8 mouse cellular contexts compared by ENCODE assay signal in the genomic region with DNA sequence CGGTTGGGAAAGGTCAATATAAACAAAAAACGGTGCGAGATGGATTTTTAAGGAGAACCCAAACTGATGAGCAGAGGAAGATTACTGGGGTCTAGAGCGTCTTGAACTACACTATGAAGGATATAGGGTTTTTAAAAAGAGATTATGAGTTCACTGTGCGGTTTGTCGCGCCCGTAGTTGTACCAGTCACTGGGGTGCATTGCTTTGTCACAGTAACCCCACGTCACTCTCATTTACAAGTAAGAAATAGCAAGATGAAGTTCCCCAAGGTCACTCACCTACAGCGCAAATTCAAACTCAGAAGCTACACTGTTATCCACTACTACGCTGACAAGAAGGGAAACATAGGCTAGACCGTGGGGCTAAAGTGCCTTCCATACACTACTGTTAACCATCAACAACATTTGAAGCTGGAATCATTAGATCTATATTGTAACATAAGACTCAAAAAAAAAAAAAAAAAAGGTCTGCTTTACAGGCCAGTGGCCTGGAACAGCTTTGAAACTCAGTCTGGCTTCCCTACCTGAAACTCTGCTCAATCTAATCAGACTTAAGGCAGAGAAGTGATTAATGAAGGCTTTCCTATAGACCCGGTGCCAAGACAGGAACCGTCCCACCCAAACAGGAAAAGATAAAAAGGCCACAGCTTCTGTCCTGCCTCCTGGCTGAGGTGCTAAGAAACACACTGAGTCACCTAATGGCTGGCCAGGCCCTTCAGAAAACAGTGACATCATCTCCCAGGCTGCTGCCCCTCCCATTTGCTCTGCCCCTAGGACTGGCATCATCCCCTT. TPM values are rescaled to one million over a fixed set of nuclear protein-coding genes. Genes with fewer than 3 reads are reported as not detected.
DNase-seq lines count a peak whose midpoint lies in the region; ATAC-seq and TF ChIP-seq lines count a peak whose summit lies in the region.

No protein-coding gene starts in this region.

- peaks cover 33% of the 10 kb centered on the region for H3K79me2 ChIP-seq in MEL (ENCODE audit: control insufficient read depth, insufficient read depth, low read length, poor library complexity)

- peaks cover 13 to 37% of the 10 kb centered on the region in 2 experiments for H3K4me1 ChIP-seq in MEL (ENCODE audit: control insufficient read depth in 1 of 2, insufficient read depth in 2 of 2, low read length in 2 of 2)
- peaks cover 13% of the 10 kb centered on the region for H3K4me1 ChIP-seq in cortical plate, adult 2 months (ENCODE audit: control insufficient read depth, insufficient read depth, low read length)
- H3K4me1 ChIP-seq in heart, embryonic 14.5 days (ENCODE audit: control insufficient read depth in 2 of 2, insufficient read depth in 2 of 2, low read length in 2 of 2): peaks cover 10 to 26% of the 10 kb centered on the region in 2 experiments
- H3K4me1 ChIP-seq in kidney, postnatal 0 days (replicated peaks; ENCODE audit: insufficient read depth, low read length): peaks cover 5% of the 10 kb centered on the region; the same call in 1 of the 2 replicates

- H3K9me3 ChIP-seq in MEL (replicated peaks; ENCODE audit: insufficient read depth, low read length): no peaks in the 10 kb centered on the region
- H3K9me3 ChIP-seq in heart, embryonic 14.5 days (ENCODE audit: control insufficient read depth, low read length): no peaks in the 10 kb centered on the region
- H3K9me3 ChIP-seq in kidney, postnatal 0 days (replicated peaks; ENCODE audit: low read length): no peaks in the 10 kb centered on the region

- H3K4me2 ChIP-seq in heart, embryonic 14.5 days (ENCODE audit: low read length): peak overlapping the region; percentile 72
- peak overlapping the region; percentile 63 for H3K4me2 ChIP-seq in kidney, postnatal 0 days (ENCODE audit: low read length)

- TF ChIP-seq EP300 in MEL (IDR thresholded peaks at IDR 0.05; ENCODE audit: low read depth in 1 of 2, low read length in 2 of 2): peak; percentile 97 to 98

- peak; percentile 69 for DNase-seq in 3134 (ENCODE audit: extremely low read depth, insufficient read length, low spot score)
- peak; percentile 94 for DNase-seq in MEL (ENCODE audit: low read depth, low spot score)
- DNase-seq in kidney, postnatal 0 days (ENCODE audit: low spot score): peak; percentile 65
- peak; percentile 70 to 84 for DNase-seq in lung, postnatal 4 days
- peak; percentile 9 for DNase-seq in thymus, postnatal 25 days
- DNase-seq in layer of hippocampus, postnatal 25 days (ENCODE audit: extremely low spot score in 1 of 2, low spot score in 1 of 2): no peak

- TF ChIP-seq RAD21 in MEL (IDR thresholded peaks at IDR 0.05; ENCODE audit: low read depth, low read length): no peak

- H3K27ac ChIP-seq in MEL (ENCODE audit: control insufficient read depth, low read depth, low read length): peak overlapping the region; percentile 91
- peak overlapping the region; percentile 20; the same call in 1 of the 2 replicates for H3K27ac ChIP-seq in cortical plate, adult 2 months (ENCODE audit: insufficient read depth, low read length)
- peak overlapping the region; percentile 88 to 89 for H3K27ac ChIP-seq in heart, embryonic 14.5 days (replicated peaks in 1 of 2; ENCODE audit: control insufficient read depth in 1 of 2, insufficient read depth in 1 of 2, low read depth in 2 of 2, low read length in 2 of 2)
- peak overlapping the region; percentile 100 for H3K27ac ChIP-seq in kidney, postnatal 0 days

- H3K9ac ChIP-seq in MEL (ENCODE audit: control insufficient read depth, low read depth, low read length, poor library complexity, severe bottlenecking): peak overlapping the region; percentile 78
- peak overlapping the region; percentile 69 for H3K9ac ChIP-seq in heart, embryonic 14.5 days (ENCODE audit: low read length)
- peak overlapping the region; percentile 39; the same call in 1 of the 2 replicates for H3K9ac ChIP-seq in kidney, postnatal 0 days (ENCODE audit: low read depth, low read length)

- peak overlapping the region; percentile 44 to 79 for H3K4me3 ChIP-seq in MEL (ENCODE audit: control insufficient read depth in 1 of 2, insufficient read depth in 1 of 2, low read depth in 2 of 2, low read length in 2 of 2)
- peak overlapping the region; percentile 49 for H3K4me3 ChIP-seq in cortical plate, adult 2 months (ENCODE audit: insufficient read depth, low read length)
- H3K4me3 ChIP-seq in heart, embryonic 14.5 days (ENCODE audit: control insufficient read depth in 1 of 2, insufficient read depth in 1 of 2, low read depth in 1 of 2, low read length in 2 of 2): peak overlapping the region; percentile 20 to 89; a peak in 3 of 4 replicates
- H3K4me3 ChIP-seq in kidney, postnatal 0 days (replicated peaks; ENCODE audit: low read depth, low read length): peak overlapping the region; percentile 86

- peaks cover 4 to 37% of the 10 kb centered on the region in 2 experiments for H3K36me3 ChIP-seq in MEL (ENCODE audit: control insufficient read depth in 1 of 2, insufficient read depth in 2 of 2, low read length in 2 of 2)
- no peaks in the 10 kb centered on the region for H3K36me3 ChIP-seq in heart, embryonic 14.5 days (ENCODE audit: control insufficient read depth, insufficient read depth, low read length)
- H3K36me3 ChIP-seq in kidney, postnatal 0 days (ENCODE audit: insufficient read depth, low read length): no peaks in the 10 kb centered on the region; the same call in 1 of the 2 replicates

- WGBS in heart, embryonic 14.5 days: 32% methylated on average over 14 of the region's 14 CpGs
- 31% methylated on average over 14 of the region's 14 CpGs for WGBS in kidney, postnatal 0 days

- no peak; a peak in 1 of 4 replicates for TF ChIP-seq POLR2A in MEL (IDR thresholded peaks at IDR 0.05; ENCODE audit: control insufficient read depth in 1 of 2, insufficient read depth in 1 of 2, low read depth in 1 of 2, low read length in 2 of 2, poor library complexity in 1 of 2)
- no peak for TF ChIP-seq POLR2A in cortical plate, adult 2 months (IDR thresholded peaks at IDR 0.05; ENCODE audit: extremely low read depth, insufficient read depth, low read length)

- no peak; the same call in 1 of the 2 replicates for ATAC-seq in heart, embryonic 14.5 days (ENCODE audit: insufficient number of reproducible peaks, insufficient read depth, low FRiP score, low read depth)
- ATAC-seq in kidney, postnatal 0 days (replicated peaks; ENCODE audit: low FRiP score, low read depth): no peak

- H3K27me3 ChIP-seq in MEL (ENCODE audit: control insufficient read depth in 1 of 2, insufficient read depth in 2 of 2, low read length in 2 of 2): no peaks in the 10 kb centered on the region
- no peaks in the 10 kb centered on the region for H3K27me3 ChIP-seq in heart, embryonic 14.5 days (ENCODE audit: control insufficient read depth, insufficient read depth, low read length)
- no peaks in the 10 kb centered on the region for H3K27me3 ChIP-seq in kidney, postnatal 0 days (ENCODE audit: insufficient read depth, low read length)

- no peak for TF ChIP-seq CTCF in MEL (IDR thresholded peaks at IDR 0.05 in 2 of 3, conservative IDR thresholded peaks at IDR 0.05 in 1 of 3; ENCODE audit: control insufficient read depth in 1 of 3, insufficient read depth in 1 of 3, low read depth in 2 of 3, low read length in 3 of 3, poor library complexity in 1 of 3, severe bottlenecking in 1 of 3)
- no peak for TF ChIP-seq CTCF in cortical plate, adult 2 months (IDR thresholded peaks at IDR 0.05; ENCODE audit: extremely low read depth, insufficient read depth, low read length)
- TF ChIP-seq CTCF in kidney, postnatal 0 days (IDR thresholded peaks at IDR 0.05; ENCODE audit: low read depth): peak; percentile 34

TF ChIP-seq in MEL, 35 proteins besides CTCF, POLR2A, EP300 and RAD21 (continues in another document):
- TF ChIP-seq SMC3 (IDR thresholded peaks at IDR 0.05; ENCODE audit: low read depth, low read length) (no peak), JUND (IDR thresholded peaks at IDR 0.05; ENCODE audit: low read depth, low read length) (peak; percentile 81; the same call in 1 of the 2 replicates), ZNF384 (IDR thresholded peaks at IDR 0.05; ENCODE audit: low read depth, low read length) (peak; percentile 97), MAFK (IDR thresholded peaks at IDR 0.05; ENCODE audit: borderline replicate concordance, low read depth, low read length) (peak; percentile 82; the same call in 1 of the 2 replicates), SIN3A (IDR thresholded peaks at IDR 0.05; ENCODE audit: low read length) (peak; percentile 97), NRF1 (IDR thresholded peaks at IDR 0.05; ENCODE audit: insufficient read depth, low read depth, low read length, poor library complexity, severe bottlenecking) (no peak), KAT2A (conservative IDR thresholded peaks at IDR 0.05; ENCODE audit: low read depth, low read length) (no peak), BHLHE40 (IDR thresholded peaks at IDR 0.05; ENCODE audit: borderline replicate concordance, low read depth, low read length) (peak; percentile 63; the same call in 1 of the 2 replicates), CHD2 (IDR thresholded peaks at IDR 0.05; ENCODE audit: low read length) (no peak; the same call in 1 of the 2 replicates)

RNA-seq across cellular contexts. Expression of gene Ndel1, which starts 17.9 kb away (rescaled TPM):
- total RNA-seq in MEL (2012; rRNA removed): 59.6 and 70.7 TPM in 2 replicates
- polyA plus RNA-seq in MEL (2012; ENCODE audit: insufficient read depth in 1 of 2, insufficient read length in 2 of 2, low read depth in 1 of 2, low replicate concordance in 2 of 2, missing spikeins in 1 of 2): 10 to 100 TPM; 55.0 to 61.2 TPM
- 102 and 103 TPM in 2 replicates for polyA plus RNA-seq in cortical plate, adult 2 months (2012; rRNA removed)
- 61.8 and 63.2 TPM in 2 replicates for polyA plus RNA-seq in heart, embryonic 14.5 days (2014; fragmentation: Nextera tagmentation; extraction: Ambion mirVana)
- 86.1 and 90.9 TPM in 2 replicates for polyA plus RNA-seq in kidney, postnatal 0 days (2015; fragmentation: Nextera tagmentation; extraction: Ambion mirVana)
- 10 to 100 TPM; 88.5 to 90.3 TPM for total RNA-seq in layer of hippocampus, postnatal 25 days (2021)

RNA-seq across cellular contexts. Expression of gene Rnf222, which starts 34.5 kb away (rescaled TPM):
- 0.23 TPM in 2 replicates for total RNA-seq in MEL (2012; rRNA removed)
- polyA plus RNA-seq in MEL (2012; ENCODE audit: insufficient read depth in 1 of 2, insufficient read length in 2 of 2, low read depth in 1 of 2, low replicate concordance in 2 of 2, missing spikeins in 1 of 2): under 1 TPM in 1 of 2 experiments, not detected in 1; 0.28 TPM
- 0.04 and 0.06 TPM in 2 replicates for polyA plus RNA-seq in cortical plate, adult 2 months (2012; rRNA removed)
- 0.05 TPM in 1 of 2 replicates, not detected in the other for polyA plus RNA-seq in heart, embryonic 14.5 days (2014; fragmentation: Nextera tagmentation; extraction: Ambion mirVana)
- polyA plus RNA-seq in kidney, postnatal 0 days (2015; fragmentation: Nextera tagmentation; extraction: Ambion mirVana): 0.13 and 0.17 TPM in 2 replicates
- not detected for total RNA-seq in layer of hippocampus, postnatal 25 days (2021)

RNA-seq across cellular contexts. Expression of gene Rpl26, which starts 47.6 kb away (rescaled TPM):
- total RNA-seq in MEL (2012; rRNA removed): 5,179 and 5,512 TPM in 2 replicates
- polyA plus RNA-seq in MEL (2012; ENCODE audit: insufficient read depth in 1 of 2, insufficient read length in 2 of 2, low read depth in 1 of 2, low replicate concordance in 2 of 2, missing spikeins in 1 of 2): 1,000 to 10,000 TPM in 1 of 2 experiments, not detected in 1; 3,167 TPM
- polyA plus RNA-seq in cortical plate, adult 2 months (2012; rRNA removed): 1,839 and 1,926 TPM in 2 replicates
- 669 and 732 TPM in 2 replicates for polyA plus RNA-seq in heart, embryonic 14.5 days (2014; fragmentation: Nextera tagmentation; extraction: Ambion mirVana)
- polyA plus RNA-seq in kidney, postnatal 0 days (2015; fragmentation: Nextera tagmentation; extraction: Ambion mirVana): 1,114 and 1,312 TPM in 2 replicates
- 100 to 1,000 TPM; 627 to 764 TPM for total RNA-seq in layer of hippocampus, postnatal 25 days (2021)

Comparison
In these comparisons a context has a peak if more than half of its experiments do, and no peak if none do; other contexts are left out.
1. DNase-seq: peak in 3134 (single experiment), MEL (single experiment), kidney, postnatal 0 days (single experiment), lung, postnatal 4 days (2 of 2) and thymus, postnatal 25 days (single experiment); none in layer of hippocampus, postnatal 25 days (0 of 2).
2. H3K27ac ChIP-seq: peak in every context shown above with its lines; median percentile 100 in kidney, postnatal 0 days; 91 in MEL; 88 in heart, embryonic 14.5 days; 20 in cortical plate, adult 2 months.
3. Peak in every context shown above with its lines, with median percentiles within 50 percentile points of each other: H3K4me3 ChIP-seq and H3K9ac ChIP-seq.